Mouse (Mus musculus) liver, adult 2 months (tissue): Measurements from ENCODE around the gene Apba3.

Experiments
- CTCF ChIP-seq: fragments of 200-500 bp; IDR thresholded peaks from 2 replicates; pipeline ENCODE4 v1.5.1; 2011; ENCODE audit warnings: low read depth, low read length, control low read depth
- POLR2A ChIP-seq: fragments of 200-500 bp; IDR thresholded peaks from 2 replicates; pipeline ENCODE4 v1.6.1; 2011; ENCODE audit warnings: low read length, control low read depth; ENCODE audit not compliant: insufficient read depth; ENCODE audit errors: extremely low read depth

GRCm38 (mm10) chr10:81285694-81286450 is 19.1 kb downstream of the Apba3 start:
- no peak for TF ChIP-seq CTCF
- TF ChIP-seq POLR2A = no peak
